Mouse (Mus musculus): ENCODE measurements around the gene Khdc4. TPM values are rescaled to one million over a fixed set of nuclear protein-coding genes. Genes with fewer than 3 reads are reported as not detected.

The Khdc4 gene
- total and polyA plus RNA-seq, 3 experiments: 35.2 to 56.6 (median 53.6) TPM

DNA sequence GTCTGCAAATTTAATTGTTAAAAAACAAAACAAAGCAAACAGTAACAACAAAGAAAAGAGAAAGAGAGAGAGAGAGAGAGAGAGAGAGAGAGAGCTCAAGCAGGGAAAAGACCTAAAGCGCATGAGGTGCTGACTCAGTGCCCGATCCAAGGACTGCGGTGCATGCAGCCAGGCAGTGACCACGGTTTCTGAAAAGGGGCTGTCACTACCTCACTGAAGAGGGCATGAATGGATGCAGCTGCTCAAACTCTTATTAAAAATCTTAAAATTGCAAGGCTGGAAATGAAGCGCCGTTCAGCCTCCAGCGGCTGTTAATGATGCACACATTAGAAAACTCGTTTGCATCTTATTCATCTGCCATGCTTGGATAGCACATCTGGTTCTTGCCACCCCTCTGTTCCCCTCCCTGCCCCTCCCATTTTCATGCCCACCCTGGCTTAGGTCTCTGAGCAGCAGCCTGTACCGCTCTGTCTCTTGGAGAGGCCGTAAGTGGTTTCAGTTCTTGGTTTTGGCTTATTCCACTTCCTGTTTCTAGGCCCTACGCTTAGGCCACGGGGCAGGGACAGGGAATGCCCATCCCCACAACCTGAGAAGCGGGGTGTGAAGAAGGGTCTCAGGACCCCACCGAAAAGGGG, 37.7 kb upstream of the Khdc4 start:
- Histone ChIP-seq H3K79me2 (replicated peaks; ENCODE audit: control insufficient read depth, extremely low read depth, insufficient read depth, poor library complexity, severe bottlenecking) (no peaks in the 10 kb centered on the region), H3K27ac (ENCODE audit: insufficient read depth, low read depth) (peak overlapping the region; percentile 82), H3K4me3 (replicated peaks in 1 of 3; ENCODE audit: low read depth in 2 of 3, low read length in 2 of 3, poor library complexity in 1 of 3) (no peak overlapping the region), H3K36me3 (replicated peaks in 1 of 2; ENCODE audit: control insufficient read depth in 1 of 2, insufficient read depth in 1 of 2, low read length in 1 of 2) (peaks cover 34 to 42% of the 10 kb centered on the region in 2 experiments), H3K4me1 (ENCODE audit: control insufficient read depth in 1 of 2, insufficient read depth in 2 of 2) (peaks cover 40 to 75% of the 10 kb centered on the region in 2 experiments), H3K4me2 (ENCODE audit: insufficient read depth, low read depth, poor library complexity, severe bottlenecking) (peak overlapping the region; percentile 73), H3K9ac (ENCODE audit: insufficient read depth, low read depth) (peak overlapping the region; percentile 23), H3K9me3 (replicated peaks; ENCODE audit: low read length) (no peaks in the 10 kb centered on the region), H3K27me3 (replicated peaks) (no peaks in the 10 kb centered on the region)
- peak; percentile 90 for DNase-seq (ENCODE audit: extremely low read depth)
- in situ Hi-C loops (cut with MboI; ENCODE audit: low pct_ligation_motif_present, low pct_unique_long_range_greater_than_20kb, low sequenced_read_pairs): no loop called here
- peak; percentile 90 for TF ChIP-seq MAZ (IDR thresholded peaks at IDR 0.05; ENCODE audit: low read depth, low read length)
- peak; percentile 59; the same call in 1 of the 2 replicates for TF ChIP-seq ETS1 (conservative IDR thresholded peaks at IDR 0.05; ENCODE audit: low read depth, low read length)
- no peak for TF ChIP-seq CTCF (conservative IDR thresholded peaks at IDR 0.05 in 1 of 2, IDR thresholded peaks at IDR 0.05 in 1 of 2; ENCODE audit: low read depth in 2 of 2, low read length in 2 of 2)
- TF ChIP-seq TBP (conservative IDR thresholded peaks at IDR 0.05; ENCODE audit: low read depth, low read length): no peak
- peak; percentile 59; the same call in 1 of the 2 replicates for TF ChIP-seq BHLHE40 (IDR thresholded peaks at IDR 0.05; ENCODE audit: low read depth, low read length)
- no peak for TF ChIP-seq GABPA (IDR thresholded peaks at IDR 0.05; ENCODE audit: insufficient replicate concordance, low read depth, low read length)
- TF ChIP-seq USF1 (IDR thresholded peaks at IDR 0.05; ENCODE audit: low read depth, low read length): no peak
- no peak for TF ChIP-seq POLR2AphosphoS2 (IDR thresholded peaks at IDR 0.05; ENCODE audit: low read depth, low read length)
- TF ChIP-seq RCOR1 (conservative IDR thresholded peaks at IDR 0.05; ENCODE audit: low read depth, low read length): peak; percentile 86
- 0 out of 2 replicates have a peak, but pooled peaks have one; percentile 18 for TF ChIP-seq NRF1 (IDR thresholded peaks at IDR 0.05; ENCODE audit: low read depth, low read length)
- TF ChIP-seq ZNF384 (IDR thresholded peaks at IDR 0.05; ENCODE audit: low read depth, low read length): no peak
- peak; percentile 64; the same call in 1 of the 2 replicates for TF ChIP-seq UBTF (IDR thresholded peaks at IDR 0.05; ENCODE audit: low read depth, low read length)
- TF ChIP-seq HCFC1 (IDR thresholded peaks at IDR 0.05; ENCODE audit: low read depth, low read length): peak; percentile 53
- TF ChIP-seq MAX (IDR thresholded peaks at IDR 0.05; ENCODE audit: low read length): no peak
- TF ChIP-seq NELFE (IDR thresholded peaks at IDR 0.05; ENCODE audit: low read depth, low read length): no peak
- no peak; the same call in 1 of the 2 replicates for TF ChIP-seq SMC3 (IDR thresholded peaks at IDR 0.05; ENCODE audit: low read depth, low read length)
- TF ChIP-seq KAT2A (IDR thresholded peaks at IDR 0.05; ENCODE audit: insufficient replicate concordance, low read length): no peak
- 0 out of 2 replicates have a peak, but pooled peaks have one; percentile 34 for TF ChIP-seq MXI1 (IDR thresholded peaks at IDR 0.05; ENCODE audit: low read depth, low read length)
- peak; percentile 97 for TF ChIP-seq EP300 (IDR thresholded peaks at IDR 0.05; ENCODE audit: low read length)
- no peak for TF ChIP-seq CHD1 (IDR thresholded peaks at IDR 0.05; ENCODE audit: low read depth, low read length)
- peak; percentile 64; the same call in 1 of the 2 replicates for TF ChIP-seq MYC (IDR thresholded peaks at IDR 0.05; ENCODE audit: low read depth, low read length)
- no peak; the same call in 1 of the 2 replicates for TF ChIP-seq ZMIZ1 (IDR thresholded peaks at IDR 0.05; ENCODE audit: low read depth, low read length)
- TF ChIP-seq CHD2 (IDR thresholded peaks at IDR 0.05; ENCODE audit: low read length): peak; percentile 79
- TF ChIP-seq JUND (conservative IDR thresholded peaks at IDR 0.05; ENCODE audit: low read depth, low read length): no peak
- peak; percentile 81 for TF ChIP-seq ELF1 (IDR thresholded peaks at IDR 0.05; ENCODE audit: low read depth, low read length)
- peak; percentile 14; the same call in 1 of the 2 replicates for TF ChIP-seq MAFK (IDR thresholded peaks at IDR 0.05; ENCODE audit: insufficient replicate concordance, low read length)
- no peak for TF ChIP-seq JUN (IDR thresholded peaks at IDR 0.05; ENCODE audit: insufficient read depth, low read depth, low read length)
- no peak; the same call in 1 of the 2 replicates for TF ChIP-seq RAD21 (IDR thresholded peaks at IDR 0.05; ENCODE audit: low read depth, low read length)
- no peak for TF ChIP-seq E2F4 (IDR thresholded peaks at IDR 0.05; ENCODE audit: insufficient replicate concordance, low read depth, low read length)
- peak; percentile 99 for TF ChIP-seq IRF4 (IDR thresholded peaks at IDR 0.05; ENCODE audit: low read depth, low read length)
- no peak for TF ChIP-seq PAX5 (IDR thresholded peaks at IDR 0.05; ENCODE audit: low read length)
- peak; percentile 77 for TF ChIP-seq TCF12 (IDR thresholded peaks at IDR 0.05; ENCODE audit: low read depth, low read length)
- TF ChIP-seq USF2 (conservative IDR thresholded peaks at IDR 0.05; ENCODE audit: low read depth, low read length): no peak
- TF ChIP-seq MEF2A (IDR thresholded peaks at IDR 0.05; ENCODE audit: borderline replicate concordance, low read depth, low read length): peak; percentile 78
- no peak for TF ChIP-seq ZKSCAN1 (IDR thresholded peaks at IDR 0.05; ENCODE audit: borderline replicate concordance, low read depth, low read length)
- peak; percentile 67; the same call in 1 of the 2 replicates for TF ChIP-seq SIN3A (IDR thresholded peaks at IDR 0.05; ENCODE audit: low read length)
- peak; percentile 29; the same call in 1 of the 2 replicates for TF ChIP-seq POLR2A (IDR thresholded peaks at IDR 0.05; ENCODE audit: low read depth, low read length)
- TF ChIP-seq ZC3H11A (IDR thresholded peaks at IDR 0.05; ENCODE audit: low read depth, low read length): no peak
- dilution Hi-C loops (cut with MboI; ENCODE audit: extremely low pct_ligation_motif_present, extremely low pct_unique_long_range_greater_than_20kb, low sequenced_read_pairs): no loop called here

All from CH12.LX (cell line).